Mouse (Mus musculus): Measurements from ENCODE around the gene Zfhx3.

- no peak for TF ChIP-seq POLR2A (IDR thresholded peaks at IDR 0.05; ENCODE audit: borderline replicate concordance, low read depth, low read length)
- no peak for TF ChIP-seq CTCF (IDR thresholded peaks at IDR 0.05; ENCODE audit: low read depth, low read length)
These were observed 755.1 kb downstream of the Zfhx3 start for GRCm38 (mm10) chr8:108697589-108697988.
